Mouse (Mus musculus): Measurements from ENCODE around the gene Rps15.

DNA sequence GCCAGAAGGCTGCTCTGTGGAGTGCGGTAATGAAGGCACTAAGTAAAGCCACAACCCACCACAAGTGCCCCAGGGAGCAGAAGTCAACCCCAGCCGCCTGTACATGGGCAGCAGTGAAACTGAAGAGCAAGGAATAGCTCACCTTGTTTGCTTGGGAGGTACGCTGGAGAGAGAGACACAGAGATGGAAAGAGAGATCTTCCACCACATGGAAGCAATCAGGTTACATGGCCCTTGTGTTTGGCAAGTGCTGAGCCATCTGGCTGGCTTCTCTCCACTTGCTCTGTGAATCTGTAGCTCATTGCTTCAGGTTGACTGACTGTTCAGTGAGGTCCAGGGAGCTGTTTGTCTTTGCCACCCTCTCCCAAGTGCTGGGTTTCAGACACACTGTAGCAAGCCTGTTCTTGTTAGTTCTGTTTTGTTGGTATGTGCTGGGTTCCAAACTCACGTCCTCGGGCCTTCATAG lies 40.3 kb downstream of the Rps15 start:
- TF ChIP-seq CTCF (IDR thresholded peaks at IDR 0.05; ENCODE audit: borderline replicate concordance, control insufficient read depth, extremely low read depth, insufficient read depth, low read length, poor library complexity) (no peak), POLR2A (IDR thresholded peaks at IDR 0.05; ENCODE audit: control insufficient read depth, extremely low read depth, insufficient read depth, low read length, poor library complexity) (no peak)
